Mouse (Mus musculus) ES-Bruce4 (cell line): Measurements from ENCODE around the gene Clstn2. TPM values are rescaled to one million over a fixed set of nuclear protein-coding genes. Genes with fewer than 3 reads are reported as not detected.

Source experiments
- H3K27ac ChIP-seq: 2 replicates; pipeline ENCODE4 v1.5.1; 2012; ENCODE audit warnings: low read length, inconsistent platforms; ENCODE audit not compliant: insufficient read depth
- H3K27me3 ChIP-seq: 2 replicates; pipeline ENCODE4 v1.6.1; 2012; ENCODE audit warnings: mild to moderate bottlenecking, low read length, inconsistent platforms; ENCODE audit not compliant: control insufficient read depth, poor library complexity, insufficient read depth, severe bottlenecking
- H3K36me3 ChIP-seq: 2 replicates; pipeline ENCODE4 v1.6.1; 2012; ENCODE audit warnings: inconsistent platforms, mild to moderate bottlenecking, low read length, moderate library complexity; ENCODE audit not compliant: control insufficient read depth, poor library complexity, insufficient read depth, severe bottlenecking
- H3K4me1 ChIP-seq: one replicate; pipeline ENCODE4 v1.8.1; 2011; ENCODE audit warnings: low read length; ENCODE audit not compliant: control insufficient read depth, insufficient read depth
- H3K4me3 ChIP-seq: 2 replicates; pipeline ENCODE4 v1.5.1; 2011; ENCODE audit warnings: low read depth, mild to moderate bottlenecking, low read length
- H3K9ac ChIP-seq: 2 replicates; pipeline ENCODE4 v1.6.1; 2012; ENCODE audit warnings: low read depth, mild to moderate bottlenecking, inconsistent platforms; ENCODE audit not compliant: poor library complexity, severe bottlenecking
- H3K9me3 ChIP-seq: replicated peaks from 2 replicates; pipeline ENCODE4 v1.6.1; 2012; ENCODE audit warnings: mild to moderate bottlenecking, low read length, inconsistent platforms; ENCODE audit not compliant: control insufficient read depth, poor library complexity, insufficient read depth, severe bottlenecking
- CTCF ChIP-seq: IDR thresholded peaks from one replicate; pipeline ENCODE4 v1.8.1; 2011; ENCODE audit warnings: low read depth, low read length
- EP300 ChIP-seq: IDR thresholded peaks from 2 replicates; pipeline ENCODE4 v1.6.1; 2011; ENCODE audit warnings: low read depth, low read length; ENCODE audit not compliant: insufficient read depth
- POLR2A ChIP-seq: IDR thresholded peaks from one replicate; pipeline ENCODE4 v1.8.1; 2011; ENCODE audit warnings: low read length; ENCODE audit not compliant: insufficient read depth
- polyA plus RNA-seq: library from polyadenylated mRNA; stranded (reverse); fragments of >200 nt; gene quantifications from 2 replicates; pipeline ENCODE4 v1.2.4, GENCODE M21; 2011; ENCODE audit warnings: low read depth; ENCODE audit not compliant: missing spikeins, insufficient read depth, insufficient read length

Gene Clstn2
- polyA plus RNA-seq, 1 experiment, result not detected

DNA sequence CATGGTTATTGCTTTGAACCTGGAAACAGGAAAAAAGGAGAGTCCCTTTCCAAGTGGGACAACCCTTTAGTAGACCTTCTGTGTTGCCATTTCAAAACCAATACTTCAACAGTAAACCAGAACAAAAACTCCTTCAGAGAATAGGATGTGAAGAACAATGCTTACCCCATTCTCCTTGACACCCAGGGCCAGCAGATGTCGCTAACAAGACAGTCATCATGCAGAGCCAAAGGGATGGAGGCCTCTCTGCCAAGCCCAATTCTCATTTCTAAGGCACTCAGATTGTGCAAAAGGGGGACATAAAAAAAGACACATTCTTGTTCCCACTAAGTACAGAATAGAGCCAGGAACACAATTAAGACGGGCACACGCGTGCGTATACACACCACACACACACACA, 16.4 kb downstream of the Clstn2 start:
- Histone ChIP-seq H3K4me3 (no peak overlapping the region), H3K4me1 (no peaks in the 10 kb centered on the region), H3K9ac (no peak overlapping the region), H3K36me3 (no peaks in the 10 kb centered on the region), H3K27me3 (peaks cover 1% of the 10 kb centered on the region), H3K27ac (no peak overlapping the region), H3K9me3 (no peaks in the 10 kb centered on the region)
- no peak for TF ChIP-seq CTCF
- no peak for TF ChIP-seq EP300
- no peak for TF ChIP-seq POLR2A

DNA sequence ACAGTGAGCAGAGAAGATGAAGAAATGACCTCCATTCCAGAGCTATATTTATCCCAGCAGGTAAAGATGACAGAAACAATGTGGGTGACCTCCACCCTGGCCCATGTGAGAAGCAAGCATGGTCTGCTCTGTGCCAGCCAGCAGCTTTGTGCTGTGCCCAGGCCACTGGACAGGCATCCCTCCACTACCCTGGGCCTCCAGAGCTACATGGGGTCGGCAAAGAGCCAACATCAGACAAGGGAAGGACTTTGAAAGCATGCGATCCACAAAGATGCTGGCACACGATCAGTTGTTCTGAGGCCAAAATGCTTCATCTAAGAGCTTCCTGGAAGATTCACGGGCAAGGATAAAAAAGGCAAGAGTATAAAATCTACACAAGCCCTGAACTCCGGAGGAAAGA, 36.6 kb downstream of the Clstn2 start:
- Histone ChIP-seq H3K9ac (no peak overlapping the region), H3K36me3 (no peaks in the 10 kb centered on the region), H3K4me1 (no peaks in the 10 kb centered on the region), H3K4me3 (no peak overlapping the region), H3K9me3 (no peaks in the 10 kb centered on the region), H3K27ac (no peak overlapping the region), H3K27me3 (no peaks in the 10 kb centered on the region)
- TF ChIP-seq CTCF (no peak), POLR2A (no peak), EP300 (no peak)

DNA sequence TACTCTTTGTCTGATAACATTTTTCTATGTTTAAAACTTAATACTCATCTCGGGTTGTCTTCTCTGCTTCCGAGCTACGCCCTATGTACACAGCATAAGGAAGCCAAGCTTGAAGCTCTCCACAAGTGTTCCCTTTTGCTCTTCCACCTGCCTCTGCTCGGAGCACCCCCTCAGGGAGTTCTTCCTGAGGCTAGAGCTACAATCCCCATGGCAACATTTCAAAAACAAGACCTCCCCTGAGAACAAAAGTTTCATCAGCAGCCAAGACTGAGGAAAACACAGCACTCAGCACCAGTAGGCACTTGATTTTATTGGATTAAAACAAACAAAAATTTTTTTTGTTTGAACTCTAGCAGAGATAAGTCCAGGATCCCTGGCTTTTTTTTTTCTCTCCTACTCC, 37.3 kb downstream of the Clstn2 start:
- no peak for TF ChIP-seq CTCF
- TF ChIP-seq EP300, result no peak
- TF ChIP-seq POLR2A, result no peak
- Histone ChIP-seq H3K27me3 (no peaks in the 10 kb centered on the region), H3K9ac (no peak overlapping the region), H3K9me3 (no peaks in the 10 kb centered on the region), H3K4me3 (no peak overlapping the region), H3K36me3 (no peaks in the 10 kb centered on the region), H3K27ac (no peak overlapping the region), H3K4me1 (no peaks in the 10 kb centered on the region)

DNA sequence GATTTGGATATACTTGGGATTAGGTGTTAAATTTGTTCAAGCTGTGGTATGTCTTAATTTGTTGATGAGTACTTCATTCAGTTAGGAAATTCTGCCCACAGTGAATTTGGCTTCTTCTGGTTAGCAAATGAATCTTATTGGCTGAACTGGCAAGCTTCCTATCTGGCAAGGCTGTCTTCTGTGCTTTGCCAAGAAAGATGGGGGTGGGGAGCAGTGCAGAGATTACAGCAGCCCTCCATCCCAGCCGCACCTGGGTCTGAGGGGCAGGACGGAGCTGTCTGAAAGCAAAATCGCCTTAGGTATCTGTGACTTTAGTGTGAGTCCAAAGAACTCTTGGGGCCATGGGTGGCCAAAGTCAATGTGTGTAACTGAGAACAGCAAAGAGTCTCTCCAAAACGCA, 40.9 kb downstream of the Clstn2 start:
- TF ChIP-seq POLR2A (no peak), EP300 (no peak), CTCF (no peak)
- H3K4me1 ChIP-seq, result no peaks in the 10 kb centered on the region
- no peaks in the 10 kb centered on the region for H3K36me3 ChIP-seq
- H3K9me3 ChIP-seq, result no peaks in the 10 kb centered on the region
- H3K4me3 ChIP-seq, result no peak overlapping the region
- H3K27me3 ChIP-seq, result no peaks in the 10 kb centered on the region
- no peak overlapping the region for H3K9ac ChIP-seq
- H3K27ac ChIP-seq, result no peak overlapping the region

DNA sequence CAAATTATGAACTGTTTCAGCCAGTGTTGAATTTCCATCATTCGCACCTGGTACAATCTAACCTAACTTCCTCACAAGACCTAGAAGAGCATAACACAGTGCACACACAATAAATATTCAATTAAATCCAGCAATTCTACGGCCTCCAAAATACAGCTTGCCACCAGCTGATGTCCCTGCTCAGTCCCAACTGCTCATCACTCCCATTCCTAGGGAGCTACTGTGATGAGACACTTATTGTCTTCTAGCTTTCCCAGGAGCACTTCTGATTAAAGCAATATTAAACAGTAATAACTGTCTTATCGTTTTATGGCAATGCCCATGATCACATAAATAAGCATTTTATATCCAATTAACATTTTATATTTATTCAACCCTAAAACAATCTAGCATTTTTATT, 55.6 kb downstream of the Clstn2 start:
- H3K9me3 ChIP-seq, result no peaks in the 10 kb centered on the region
- no peaks in the 10 kb centered on the region for H3K27me3 ChIP-seq
- no peak overlapping the region for H3K9ac ChIP-seq
- H3K36me3 ChIP-seq, result no peaks in the 10 kb centered on the region
- H3K27ac ChIP-seq, result no peak overlapping the region
- no peak for TF ChIP-seq POLR2A
- TF ChIP-seq EP300, result no peak
- TF ChIP-seq CTCF, result no peak
- no peaks in the 10 kb centered on the region for H3K4me1 ChIP-seq
- H3K4me3 ChIP-seq, result no peak overlapping the region

DNA sequence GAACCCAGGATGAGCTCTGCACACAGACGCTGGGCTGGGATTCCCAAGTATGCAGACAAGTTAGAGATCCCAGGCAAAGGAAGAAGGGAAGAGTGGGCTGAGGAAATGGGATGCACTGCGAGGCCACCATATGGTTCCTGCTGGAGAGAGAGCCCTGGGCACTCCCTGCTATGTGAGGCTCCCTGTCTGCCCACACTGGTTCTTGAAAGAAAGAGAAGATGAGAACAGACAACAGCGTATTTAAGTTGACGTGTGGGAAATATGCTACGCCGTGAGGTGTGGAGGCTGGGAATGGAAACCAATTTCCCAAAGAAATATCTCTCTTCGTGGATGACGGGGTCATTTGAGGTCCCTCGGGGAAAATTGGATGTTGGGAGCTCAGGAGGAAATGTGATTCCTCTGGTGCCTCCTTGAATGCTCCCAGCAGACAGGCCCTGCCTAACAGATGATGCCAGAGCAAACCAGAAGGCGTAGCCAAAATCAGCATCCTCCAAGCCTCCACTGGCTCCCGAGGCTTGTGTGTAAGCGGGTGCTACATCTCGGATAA, 58.1 kb downstream of the Clstn2 start:
- H3K4me1 ChIP-seq, result no peaks in the 10 kb centered on the region
- no peak overlapping the region for H3K27ac ChIP-seq
- TF ChIP-seq EP300 (no peak), CTCF (no peak), POLR2A (no peak)
- H3K27me3 ChIP-seq, result no peaks in the 10 kb centered on the region
- H3K9me3 ChIP-seq, result no peaks in the 10 kb centered on the region
- no peak overlapping the region for H3K9ac ChIP-seq
- no peaks in the 10 kb centered on the region for H3K36me3 ChIP-seq
- no peak overlapping the region for H3K4me3 ChIP-seq
